Mouse (Mus musculus) C2C12 (cell line): ENCODE measurements around the gene Pik3cd.

Experiments
- CEBPB ChIP-seq: IDR thresholded peaks from one replicate; pipeline ENCODE4 v1.6.1; 2011; ENCODE audit warnings: low read depth, mild to moderate bottlenecking, control low read depth, moderate library complexity
- CTCF ChIP-seq: IDR thresholded peaks from one replicate; pipeline ENCODE4 v1.5.1; 2011; ENCODE audit not compliant: control insufficient read depth, insufficient read depth, insufficient read length
- MAX ChIP-seq: IDR thresholded peaks from one replicate; pipeline ENCODE4 v1.6.1; 2011; ENCODE audit warnings: mild to moderate bottlenecking, control low read depth
- MYOD1 ChIP-seq: IDR thresholded peaks from one replicate; pipeline ENCODE4 v1.6.1; 2011; ENCODE audit warnings: low read depth; ENCODE audit not compliant: control insufficient read depth, insufficient read length
- USF1 ChIP-seq: IDR thresholded peaks from one replicate; pipeline ENCODE4 v1.6.1; 2011; ENCODE audit warnings: low read depth, mild to moderate bottlenecking, control low read depth, moderate library complexity

GRCm38 (mm10) chr4:149739478-149739877, 37.1 kb upstream of the Pik3cd start:
- no peak for TF ChIP-seq MAX
- TF ChIP-seq CTCF = no peak
- TF ChIP-seq CEBPB = no peak
- no peak for TF ChIP-seq MYOD1
- TF ChIP-seq USF1 = no peak
